ENCODE assay signal across 23 mouse cellular contexts in the genomic region with DNA sequence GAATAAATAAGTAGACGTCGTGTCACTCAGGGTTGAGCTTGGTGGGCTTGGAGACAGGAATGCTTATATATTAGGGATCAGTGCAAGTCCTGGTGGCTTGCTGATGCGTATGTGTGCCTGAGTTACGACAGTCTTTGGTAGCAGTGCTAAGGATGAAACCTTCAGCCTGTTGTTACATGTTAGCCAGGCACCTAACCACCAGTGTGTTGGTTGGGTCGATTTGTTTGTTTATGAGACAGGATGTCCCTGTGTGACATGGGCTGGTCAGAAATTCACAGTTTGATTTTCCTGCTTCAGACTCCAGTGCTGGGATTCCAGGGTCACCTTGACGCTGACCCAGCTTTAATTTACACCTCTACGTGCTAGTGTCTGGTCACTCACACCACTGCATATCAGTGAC. TPM values are rescaled to one million over a fixed set of nuclear protein-coding genes. Genes with fewer than 3 reads are reported as not detected.
DNase-seq lines count a peak whose midpoint lies in the region; ATAC-seq and TF ChIP-seq lines count a peak whose summit lies in the region.
"Had no signal": no experiment of that assay in that cellular context is flagged by ENCODE, and none has a peak within 500 bp of the region (broad histone marks: within the 10 kb centered on the region; RNA-seq: fewer than 3 reads in every experiment).

No protein-coding gene starts in this region.

- no peak for TF ChIP-seq POLR2A in ES-Bruce4 (IDR thresholded peaks at IDR 0.05; ENCODE audit: insufficient read depth, low read length)

- no peak for TF ChIP-seq CTCF in ES-Bruce4 (IDR thresholded peaks at IDR 0.05; ENCODE audit: low read depth, low read length)
- TF ChIP-seq CTCF in liver, postnatal 0 days (IDR thresholded peaks at IDR 0.05; ENCODE audit: low read depth): no peak

- TF ChIP-seq EP300 in ES-Bruce4 (IDR thresholded peaks at IDR 0.05; ENCODE audit: insufficient read depth, low read depth, low read length): no peak
- TF ChIP-seq EP300 in liver, postnatal 0 days (IDR thresholded peaks at IDR 0.05; ENCODE audit: low read depth): no peak

- no peak overlapping the region for H3K4me3 ChIP-seq in liver, embryonic 13.5 days (replicated peaks)
- H3K4me3 ChIP-seq in liver, embryonic 12.5 days: no peak overlapping the region
- H3K4me3 ChIP-seq in ES-Bruce4 (ENCODE audit: low read depth, low read length): peak overlapping the region; percentile 11
- 0 out of 2 replicates have a peak overlapping the region, but pooled peaks have one; percentile 5 for H3K4me3 ChIP-seq in embryonic facial prominence, embryonic 13.5 days
- H3K4me3 ChIP-seq in liver, postnatal 0 days (ENCODE audit: low read depth, low read length): no peak overlapping the region
- H3K4me3 ChIP-seq in forebrain, embryonic 10.5 days: no peak overlapping the region
- H3K4me3 ChIP-seq: erythroblast, embryonic 14.5 days; hindbrain, embryonic 15.5 days had no signal

- WGBS in liver, embryonic 13.5 days (ENCODE audit: insufficient replicate concordance): 42% methylated on average over 7 of the region's 7 CpGs
- WGBS in liver, embryonic 12.5 days (ENCODE audit: insufficient replicate concordance): 43% methylated on average over 7 of the region's 7 CpGs
- WGBS in embryonic facial prominence, embryonic 13.5 days: 70% methylated on average over 7 of the region's 7 CpGs
- WGBS in liver, postnatal 0 days (ENCODE audit: insufficient replicate concordance): 44% methylated on average over 7 of the region's 7 CpGs
- 74% methylated on average over 7 of the region's 7 CpGs for WGBS in forebrain, embryonic 10.5 days

- no peak for ATAC-seq in liver, embryonic 13.5 days (ENCODE audit: low read depth)
- ATAC-seq in liver, embryonic 12.5 days: no peak
- no peak for ATAC-seq in embryonic facial prominence, embryonic 13.5 days (ENCODE audit: insufficient number of reproducible peaks, insufficient read depth, low FRiP score, low TSS enrichment, low read depth)
- ATAC-seq in liver, postnatal 0 days: peak; percentile 87
- ATAC-seq: activated CD4-positive, CD25-positive, alpha-beta regulatory T cell, adult 4 months; forebrain, embryonic 14.5 days had no signal

- H3K27me3 ChIP-seq in liver, embryonic 13.5 days: peaks cover 67% of the 10 kb centered on the region
- H3K27me3 ChIP-seq in liver, embryonic 12.5 days (replicated peaks): peaks cover 76% of the 10 kb centered on the region
- no peaks in the 10 kb centered on the region for H3K27me3 ChIP-seq in ES-Bruce4 (ENCODE audit: control insufficient read depth, insufficient read depth, low read length, poor library complexity, severe bottlenecking)
- H3K27me3 ChIP-seq in embryonic facial prominence, embryonic 13.5 days: peaks cover 68% of the 10 kb centered on the region
- peaks cover 29% of the 10 kb centered on the region for H3K27me3 ChIP-seq in liver, postnatal 0 days (ENCODE audit: insufficient read depth, low read length)
- peaks cover 77% of the 10 kb centered on the region for H3K27me3 ChIP-seq in forebrain, embryonic 10.5 days (ENCODE audit: poor library complexity, severe bottlenecking)

- peaks cover 9% of the 10 kb centered on the region; the same call in 1 of the 2 replicates for H3K4me1 ChIP-seq in liver, embryonic 13.5 days (replicated peaks)
- peaks cover 11% of the 10 kb centered on the region; the same call in 1 of the 2 replicates for H3K4me1 ChIP-seq in liver, embryonic 12.5 days
- H3K4me1 ChIP-seq in ES-Bruce4 (ENCODE audit: control insufficient read depth, insufficient read depth, low read length): peaks cover 6% of the 10 kb centered on the region
- H3K4me1 ChIP-seq in embryonic facial prominence, embryonic 13.5 days: peaks cover 23% of the 10 kb centered on the region
- H3K4me1 ChIP-seq in liver, postnatal 0 days (ENCODE audit: insufficient read depth): peaks cover 17% of the 10 kb centered on the region
- peaks cover 25% of the 10 kb centered on the region for H3K4me1 ChIP-seq in forebrain, embryonic 10.5 days

- H3K27ac ChIP-seq in liver, embryonic 13.5 days: no peak overlapping the region; the same call in 1 of the 2 replicates
- no peak overlapping the region for H3K27ac ChIP-seq in liver, embryonic 12.5 days
- H3K27ac ChIP-seq in ES-Bruce4 (ENCODE audit: insufficient read depth, low read length): peak overlapping the region; percentile 22
- no peak overlapping the region for H3K27ac ChIP-seq in embryonic facial prominence, embryonic 13.5 days
- H3K27ac ChIP-seq in liver, postnatal 0 days (ENCODE audit: low read depth): peak overlapping the region; percentile 91
- no peak overlapping the region for H3K27ac ChIP-seq in forebrain, embryonic 10.5 days
- H3K27ac ChIP-seq: hindbrain, embryonic 15.5 days had no signal

- H3K9ac ChIP-seq in liver, embryonic 13.5 days: no peak overlapping the region
- H3K9ac ChIP-seq in liver, embryonic 12.5 days: no peak overlapping the region
- H3K9ac ChIP-seq in ES-Bruce4 (ENCODE audit: low read depth, poor library complexity, severe bottlenecking): 0 out of 2 replicates have a peak overlapping the region, but pooled peaks have one; percentile 27
- H3K9ac ChIP-seq in embryonic facial prominence, embryonic 13.5 days: no peak overlapping the region
- no peak overlapping the region for H3K9ac ChIP-seq in liver, postnatal 0 days (replicated peaks)
- H3K9ac ChIP-seq: hindbrain, embryonic 15.5 days had no signal

- peak overlapping the region; percentile 2; the same call in 1 of the 2 replicates for H3K4me2 ChIP-seq in liver, embryonic 13.5 days
- no peak overlapping the region for H3K4me2 ChIP-seq in liver, embryonic 12.5 days
- H3K4me2 ChIP-seq in embryonic facial prominence, embryonic 13.5 days: no peak overlapping the region
- H3K4me2 ChIP-seq in liver, postnatal 0 days (ENCODE audit: low read depth, low read length): peak overlapping the region; percentile 51
- H3K4me2 ChIP-seq: hindbrain, embryonic 15.5 days; midbrain, embryonic 11.5 days had no signal

- no peaks in the 10 kb centered on the region for H3K9me3 ChIP-seq in liver, embryonic 13.5 days (replicated peaks)
- H3K9me3 ChIP-seq in liver, embryonic 12.5 days (replicated peaks): no peaks in the 10 kb centered on the region
- H3K9me3 ChIP-seq in ES-Bruce4 (replicated peaks; ENCODE audit: control insufficient read depth, insufficient read depth, low read length, poor library complexity, severe bottlenecking): no peaks in the 10 kb centered on the region
- no peaks in the 10 kb centered on the region for H3K9me3 ChIP-seq in embryonic facial prominence, embryonic 13.5 days
- H3K9me3 ChIP-seq in liver, postnatal 0 days (ENCODE audit: low read length): no peaks in the 10 kb centered on the region
- H3K9me3 ChIP-seq in forebrain, embryonic 10.5 days: no peaks in the 10 kb centered on the region
- H3K9me3 ChIP-seq: G1E; hindbrain, embryonic 15.5 days had no signal

- DNase-seq in liver, embryonic 13.5 days: no peak
- peak; percentile 27 for DNase-seq in liver, postnatal 0 days
- no peak for DNase-seq in forebrain, embryonic 10.5 days (ENCODE audit: extremely low spot score, low spot score)
- DNase-seq in cerebellum, adult 11 months: no peak
- no peak for DNase-seq in cerebellum, adult 8-10 months
- DNase-seq: adrenal gland, postnatal 10 days; cerebellum, postnatal 14 days; embryo, embryonic 11 days; gastrocnemius, postnatal 14 days; heart, adult 18-20 months; heart, postnatal 4 days; kidney, adult 18-20 months; right cerebral cortex, postnatal 4 days; thymus, postnatal 36 days had no signal

- H3K36me3 ChIP-seq in liver, embryonic 13.5 days: no peaks in the 10 kb centered on the region
- H3K36me3 ChIP-seq in liver, embryonic 12.5 days: no peaks in the 10 kb centered on the region
- H3K36me3 ChIP-seq in ES-Bruce4 (ENCODE audit: control insufficient read depth, insufficient read depth, low read length, poor library complexity, severe bottlenecking): peaks cover 8% of the 10 kb centered on the region
- no peaks in the 10 kb centered on the region for H3K36me3 ChIP-seq in embryonic facial prominence, embryonic 13.5 days
- no peaks in the 10 kb centered on the region for H3K36me3 ChIP-seq in liver, postnatal 0 days (replicated peaks; ENCODE audit: insufficient read depth, low read length)
- H3K36me3 ChIP-seq in forebrain, embryonic 10.5 days (replicated peaks): no peaks in the 10 kb centered on the region
- H3K36me3 ChIP-seq: G1E; hindbrain, embryonic 15.5 days had no signal

RNA-seq across cellular contexts. Expression of gene Cdh1, which starts 2.5 kb away (rescaled TPM):
- polyA plus RNA-seq in liver, embryonic 13.5 days (2015; fragmentation: Nextera tagmentation; extraction: Ambion mirVana): 12.1 and 17.3 TPM in 2 replicates
- 10.7 and 11.4 TPM in 2 replicates for polyA plus RNA-seq in liver, embryonic 12.5 days (2016; fragmentation: Nextera tagmentation; extraction: Ambion mirVana)
- 347 and 358 TPM in 2 replicates for polyA plus RNA-seq in ES-Bruce4 (2011; ENCODE audit: insufficient read depth, insufficient read length, low read depth, missing spikeins)
- 37.9 and 44.5 TPM in 2 replicates for polyA plus RNA-seq in embryonic facial prominence, embryonic 13.5 days (2015; fragmentation: Nextera tagmentation; extraction: Ambion mirVana)
- polyA plus RNA-seq in liver, postnatal 0 days (2015; fragmentation: Nextera tagmentation; extraction: Ambion mirVana): 25.0 and 28.8 TPM in 2 replicates
- polyA plus RNA-seq in forebrain, embryonic 10.5 days (2016; fragmentation: Nextera tagmentation; extraction: Ambion mirVana): 7.2 and 8.4 TPM in 2 replicates
- polyA plus RNA-seq: erythroblast, embryonic 14.5 days; G1E had no signal

RNA-seq across cellular contexts. Expression of gene Gm10073, which starts 32.4 kb away (rescaled TPM):
- 12.0 and 12.4 TPM in 2 replicates for polyA plus RNA-seq in liver, embryonic 13.5 days (2015; fragmentation: Nextera tagmentation; extraction: Ambion mirVana)
- polyA plus RNA-seq in liver, embryonic 12.5 days (2016; fragmentation: Nextera tagmentation; extraction: Ambion mirVana): 4.0 and 7.1 TPM in 2 replicates
- polyA plus RNA-seq in ES-Bruce4 (2011; ENCODE audit: insufficient read depth, insufficient read length, low read depth, missing spikeins): 498 and 566 TPM in 2 replicates
- 9.8 and 34.6 TPM in 2 replicates for polyA plus RNA-seq in embryonic facial prominence, embryonic 13.5 days (2015; fragmentation: Nextera tagmentation; extraction: Ambion mirVana)
- 7.2 and 7.3 TPM in 2 replicates for polyA plus RNA-seq in liver, postnatal 0 days (2015; fragmentation: Nextera tagmentation; extraction: Ambion mirVana)
- polyA plus RNA-seq in forebrain, embryonic 10.5 days (2016; fragmentation: Nextera tagmentation; extraction: Ambion mirVana): 7.6 and 8.4 TPM in 2 replicates

Comparison
In these comparisons a context has a peak if more than half of its experiments do, and no peak if none do; other contexts are left out.
1. H3K27ac ChIP-seq: peak in ES-Bruce4 (single experiment) and liver, postnatal 0 days (single experiment); none in liver, embryonic 13.5 days (single experiment), liver, embryonic 12.5 days (single experiment), embryonic facial prominence, embryonic 13.5 days (single experiment) and forebrain, embryonic 10.5 days (single experiment).
2. H3K4me2 ChIP-seq: peak in liver, embryonic 13.5 days (single experiment) and liver, postnatal 0 days (single experiment); none in liver, embryonic 12.5 days (single experiment) and embryonic facial prominence, embryonic 13.5 days (single experiment).
3. H3K4me3 ChIP-seq: peak in ES-Bruce4 (single experiment) and embryonic facial prominence, embryonic 13.5 days (single experiment); none in liver, embryonic 13.5 days (single experiment), liver, embryonic 12.5 days (single experiment), liver, postnatal 0 days (single experiment) and forebrain, embryonic 10.5 days (single experiment).
4. RNA of gene Gm10073, which starts 32.4 kb away (polyA plus RNA-seq): 498 to 566 TPM in ES-Bruce4; 12.0 to 12.4 TPM in liver, embryonic 13.5 days, 9.8 to 34.6 TPM in embryonic facial prominence, embryonic 13.5 days, 7.6 to 8.4 TPM in forebrain, embryonic 10.5 days, 7.2 to 7.3 TPM in liver, postnatal 0 days and 4.0 to 7.1 TPM in liver, embryonic 12.5 days; every median in the first group is over 10 times any median in the second.